Mouse (Mus musculus): ENCODE data around the gene Nos3.

GRCm38 (mm10) chr5:24366426-24366825 is 1.8 kb downstream of the Nos3 start:
- no peak for TF ChIP-seq POLR2A (IDR thresholded peaks at IDR 0.05; ENCODE audit: low read depth, low read length)
- TF ChIP-seq CTCF (IDR thresholded peaks at IDR 0.05; ENCODE audit: extremely low read depth, insufficient read length, insufficient replicate concordance, low read depth, low read length), result no peak
